Mouse (Mus musculus): ENCODE results near the gene Sipa1l3.

- TF ChIP-seq CTCF (IDR thresholded peaks at IDR 0.05; ENCODE audit: low read depth), result no peak
- no peak for TF ChIP-seq EP300 (optimal IDR thresholded peaks at IDR 0.05)
These were observed 81.4 kb downstream of the Sipa1l3 start for GRCm38 (mm10) chr7:29437072-29437471.

All from stomach, postnatal 0 days (tissue).